Mouse (Mus musculus) ES-E14 (cell line): ENCODE data around the gene Fn1.

Experiments
- HCFC1 ChIP-seq: IDR thresholded peaks from 2 replicates; pipeline ENCODE4 v1.6.1; 2012; ENCODE audit warnings: low read length, inconsistent platforms, borderline replicate concordance; ENCODE audit not compliant: insufficient read depth
- ZC3H11A ChIP-seq: IDR thresholded peaks from 2 replicates; pipeline ENCODE4 v1.6.1; 2012; ENCODE audit warnings: low read depth, mild to moderate bottlenecking, inconsistent platforms, low read length, borderline replicate concordance

- TF ChIP-seq HCFC1 (no peak), ZC3H11A (no peak)
Measured at GRCm38 (mm10) chr1:71642794-71643193, 10.2 kb downstream of the Fn1 start.
